Mouse (Mus musculus): Measurements from ENCODE around the gene Wiz. TPM values are rescaled to one million over a fixed set of nuclear protein-coding genes. Genes with fewer than 3 reads are reported as not detected.

The Wiz gene
- polyA plus RNA-seq, 3 experiments from 2014 or later = 9.5 to 14.6 (median 11.6) TPM

GRCm38 (mm10) chr17:32377137-32377536 lies 12.1 kb downstream of the Wiz start:
- ATAC-seq = no peak

GRCm38 (mm10) chr17:32376475-32376874 lies 12.8 kb downstream of the Wiz start:
- no peak for ATAC-seq

GRCm38 (mm10) chr17:32368991-32369578 lies 20.2 kb downstream of the Wiz start:
- ATAC-seq = peak; percentile 67

GRCm38 (mm10) chr17:32367706-32368105 lies 21.5 kb downstream of the Wiz start:
- no peak for ATAC-seq

GRCm38 (mm10) chr17:32365296-32365695 lies 23.9 kb downstream of the Wiz start:
- no peak for ATAC-seq

- ATAC-seq = no peak
Observed at GRCm38 (mm10) chr17:32364850-32365249, 24.4 kb downstream of the Wiz start.

- peak; percentile 84 for ATAC-seq
Observed at GRCm38 (mm10) chr17:32364331-32364730, 24.9 kb downstream of the Wiz start.

- ATAC-seq = peak; percentile 22
Observed at GRCm38 (mm10) chr17:32363821-32364301, 25.4 kb downstream of the Wiz start.

GRCm38 (mm10) chr17:32362686-32363085 lies 26.6 kb downstream of the Wiz start:
- ATAC-seq = no peak

- no peak for ATAC-seq
Observed at GRCm38 (mm10) chr17:32359928-32360327, 29.3 kb downstream of the Wiz start.

GRCm38 (mm10) chr17:32358943-32359340 lies 30.3 kb downstream of the Wiz start:
- ATAC-seq = no peak

- no peak for ATAC-seq
Observed at GRCm38 (mm10) chr17:32358192-32358942, 30.9 kb downstream of the Wiz start.

- no peak for ATAC-seq
Observed at GRCm38 (mm10) chr17:32356766-32357760, 32.2 kb downstream of the Wiz start.

- no peak for ATAC-seq
Observed at GRCm38 (mm10) chr17:32356281-32356680, 33.0 kb downstream of the Wiz start.

GRCm38 (mm10) chr17:32355031-32355430 lies 34.2 kb downstream of the Wiz start:
- ATAC-seq = no peak

- no peak for ATAC-seq
Observed at GRCm38 (mm10) chr17:32354211-32354610, 35.0 kb downstream of the Wiz start.

GRCm38 (mm10) chr17:32353696-32354095 lies 35.5 kb downstream of the Wiz start:
- ATAC-seq = no peak

GRCm38 (mm10) chr17:32351726-32352125 lies 37.5 kb downstream of the Wiz start:
- no peak for ATAC-seq

GRCm38 (mm10) chr17:32351269-32351668 lies 38.0 kb downstream of the Wiz start:
- no peak for ATAC-seq

- ATAC-seq = peak; percentile 99
Observed at GRCm38 (mm10) chr17:32350382-32350983, 38.8 kb downstream of the Wiz start, which contains the start of gene Akap8l. Gene Akap8l (minus strand): TSS chr17:32350607.

GRCm38 (mm10) chr17:32349851-32350381 lies 39.3 kb downstream of the Wiz start:
- ATAC-seq = peak; percentile 5
